Mouse (Mus musculus): ENCODE results near the gene Mettl7a2. TPM values are rescaled to one million over a fixed set of nuclear protein-coding genes. Genes with fewer than 3 reads are reported as not detected.

Gene Mettl7a2
- polyA plus RNA-seq, 1 experiment from 2014 or later = not detected

DNA sequence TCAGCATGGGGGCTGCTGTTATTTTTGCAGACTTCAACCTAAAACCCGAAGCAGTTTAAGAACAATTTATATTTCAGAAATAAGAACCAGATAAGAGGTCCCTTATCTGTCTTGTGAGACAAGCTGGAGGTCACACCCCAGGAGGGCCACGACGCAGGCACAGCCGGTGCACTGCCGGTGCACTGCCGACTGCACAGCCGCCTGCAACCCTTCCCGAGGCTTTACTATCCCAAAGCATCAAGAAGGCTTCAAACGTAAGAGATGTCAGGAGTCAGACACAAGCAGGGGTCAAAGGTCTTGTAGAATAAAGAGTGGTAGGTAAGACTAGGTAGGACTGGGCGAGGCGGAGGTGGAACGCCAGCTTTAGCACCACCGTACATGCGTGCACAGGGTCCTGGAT, 49.3 kb downstream of the Mettl7a2 start:
- ATAC-seq (ENCODE audit: insufficient read depth) (no peak), DNase-seq (no peak)
- Histone ChIP-seq H3K4me3 (ENCODE audit: low read depth, low read length) (no peak overlapping the region), H3K9ac (no peak overlapping the region), H3K4me1 (ENCODE audit: insufficient read depth) (no peaks in the 10 kb centered on the region), H3K4me2 (no peak overlapping the region), H3K27ac (ENCODE audit: low read depth) (no peak overlapping the region), H3K9me3 (ENCODE audit: low read depth, low read length) (no peaks in the 10 kb centered on the region), H3K36me3 (ENCODE audit: insufficient read depth) (peaks cover 90% of the 10 kb centered on the region), H3K27me3 (ENCODE audit: insufficient read depth, low read length) (no peaks in the 10 kb centered on the region)
- no peak for TF ChIP-seq CTCF (IDR thresholded peaks at IDR 0.05; ENCODE audit: low read depth)
- WGBS = 76% methylated on average over 14 of the region's 14 CpGs

DNA sequence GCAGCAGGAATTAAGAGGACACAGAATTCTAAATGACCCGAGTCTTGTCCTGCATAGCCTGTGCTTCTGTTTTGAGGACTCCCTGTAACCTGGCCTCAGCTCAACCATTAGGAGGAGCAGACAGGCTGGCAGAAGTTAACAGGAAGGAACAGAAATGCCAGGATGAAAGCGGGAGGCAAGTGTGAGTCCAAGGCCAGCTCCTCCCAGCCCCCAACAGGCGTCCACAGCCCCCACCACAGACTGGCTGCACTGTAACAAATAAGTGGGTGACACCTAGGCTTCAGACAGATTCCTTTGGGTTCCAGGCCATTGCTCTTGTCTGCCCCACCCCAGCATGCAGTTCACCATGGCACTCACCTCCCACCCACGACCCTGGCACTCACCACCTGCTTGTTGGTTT, 49.8 kb downstream of the Mettl7a2 start:
- peaks cover 90% of the 10 kb centered on the region for H3K36me3 ChIP-seq (ENCODE audit: insufficient read depth)
- no peaks in the 10 kb centered on the region for H3K27me3 ChIP-seq (ENCODE audit: insufficient read depth, low read length)
- no peak for TF ChIP-seq CTCF (IDR thresholded peaks at IDR 0.05; ENCODE audit: low read depth)
- no peak overlapping the region for H3K9ac ChIP-seq
- no peaks in the 10 kb centered on the region for H3K9me3 ChIP-seq (ENCODE audit: low read depth, low read length)
- no peak overlapping the region for H3K4me3 ChIP-seq (ENCODE audit: low read depth, low read length)
- H3K27ac ChIP-seq (ENCODE audit: low read depth) = no peak overlapping the region
- no peak overlapping the region for H3K4me2 ChIP-seq
- no peak for DNase-seq
- ATAC-seq (ENCODE audit: insufficient read depth) = no peak
- WGBS = 83% methylated on average over 4 of the region's 4 CpGs
- no peaks in the 10 kb centered on the region for H3K4me1 ChIP-seq (ENCODE audit: insufficient read depth)

DNA sequence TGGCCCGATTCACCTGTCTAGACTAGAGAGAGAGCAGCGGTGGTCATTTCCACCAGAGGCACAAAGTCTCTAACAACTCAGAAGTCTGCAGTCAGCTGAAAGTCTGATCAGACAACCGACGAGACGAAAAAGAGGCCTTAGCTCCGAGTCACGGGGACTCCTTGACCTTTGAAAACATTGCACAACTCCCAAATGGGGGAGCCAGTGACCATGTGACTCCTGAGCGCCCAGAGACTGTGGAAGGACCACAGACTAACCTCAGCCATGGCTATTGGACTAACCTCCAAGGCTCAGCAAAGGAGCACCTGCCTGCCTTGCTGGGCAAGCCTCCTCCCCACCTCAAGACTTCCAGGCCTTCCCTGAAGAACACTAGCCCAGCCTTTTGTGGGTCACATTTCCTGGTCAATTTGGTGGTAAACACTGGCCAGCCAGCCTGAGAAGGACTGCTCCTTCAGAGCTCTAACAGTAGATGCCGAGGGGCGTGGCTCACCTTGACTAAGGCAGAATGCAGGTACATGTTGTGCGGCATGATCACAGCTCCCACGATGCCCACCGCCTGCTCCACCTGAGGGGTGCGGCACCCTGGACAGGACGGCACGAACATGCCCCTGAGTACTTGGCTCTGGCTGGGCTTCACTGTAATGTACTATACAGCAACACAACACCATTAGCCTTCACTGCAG, 50.5 kb downstream of the Mettl7a2 start:
- no peaks in the 10 kb centered on the region for H3K4me1 ChIP-seq (ENCODE audit: insufficient read depth)
- H3K9ac ChIP-seq = no peak overlapping the region
- H3K36me3 ChIP-seq (ENCODE audit: insufficient read depth) = peaks cover 90% of the 10 kb centered on the region
- H3K4me2 ChIP-seq = no peak overlapping the region
- 88% methylated on average over 16 of the region's 16 CpGs for WGBS
- H3K9me3 ChIP-seq (ENCODE audit: low read depth, low read length) = no peaks in the 10 kb centered on the region
- no peak overlapping the region for H3K4me3 ChIP-seq (ENCODE audit: low read depth, low read length)
- ATAC-seq (ENCODE audit: insufficient read depth) (no peak), DNase-seq (no peak)
- H3K27me3 ChIP-seq (ENCODE audit: insufficient read depth, low read length) = no peaks in the 10 kb centered on the region
- H3K27ac ChIP-seq (ENCODE audit: low read depth) = no peak overlapping the region
- no peak for TF ChIP-seq CTCF (IDR thresholded peaks at IDR 0.05; ENCODE audit: low read depth)

DNA sequence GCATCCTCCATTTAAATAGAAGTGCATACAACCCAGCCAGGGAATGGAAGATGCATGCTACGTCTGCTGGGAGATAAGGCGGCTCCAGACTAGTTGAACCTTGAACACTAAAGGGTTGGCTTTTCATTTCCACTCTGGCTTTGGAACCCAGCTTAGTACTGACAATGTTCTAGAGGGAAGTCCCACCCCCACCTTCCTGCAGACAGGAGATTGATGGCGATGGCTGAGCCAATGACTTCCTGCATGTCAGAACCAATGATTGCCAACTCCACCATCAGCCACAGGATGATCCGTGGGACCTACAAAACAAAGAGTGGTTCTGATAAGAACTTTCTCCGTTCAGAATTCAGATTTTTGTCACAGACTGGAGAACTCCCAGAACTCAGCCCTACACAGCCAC, 53.1 kb downstream of the Mettl7a2 start:
- 71% methylated on average over 5 of the region's 5 CpGs for WGBS
- no peak for ATAC-seq (ENCODE audit: insufficient read depth)

DNA sequence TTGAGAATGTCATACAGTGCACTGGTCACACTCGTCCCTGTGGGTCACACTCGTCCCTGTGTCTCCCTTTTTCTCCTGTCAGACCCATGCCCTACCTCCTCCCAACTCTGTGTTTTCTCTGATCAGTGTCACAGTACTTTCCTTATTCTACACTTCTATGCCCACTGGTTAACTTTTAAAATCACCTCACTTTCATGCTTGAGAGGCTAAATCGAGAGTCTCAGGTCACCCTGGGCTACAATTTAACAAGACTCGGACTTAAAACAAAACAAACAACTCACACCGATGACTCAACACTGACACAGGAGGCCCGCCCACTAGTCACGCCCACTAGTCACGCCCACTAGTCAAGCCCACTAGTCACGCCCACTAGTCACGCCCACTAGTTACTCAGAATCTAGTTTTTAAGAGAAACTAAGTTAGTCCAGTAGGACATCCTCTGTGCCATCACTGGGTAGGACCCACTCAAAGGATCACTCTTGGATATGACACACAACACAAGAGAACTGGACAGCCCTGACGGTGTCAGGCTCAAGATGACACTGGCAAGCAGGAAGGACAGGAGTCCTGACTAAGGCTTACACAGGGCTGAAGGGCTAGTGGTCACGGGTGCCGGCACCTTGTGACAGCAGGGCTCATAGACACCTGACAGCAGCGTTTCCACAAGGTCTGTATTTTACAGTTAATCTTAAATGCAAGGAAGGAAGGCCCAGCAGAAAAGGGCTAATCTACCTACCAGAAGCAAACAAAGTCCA, 58.1 kb downstream of the Mettl7a2 start:
- ATAC-seq (ENCODE audit: insufficient read depth) (no peak), DNase-seq (peak; percentile 56)
- Histone ChIP-seq H3K36me3 (ENCODE audit: insufficient read depth) (peaks cover 37% of the 10 kb centered on the region), H3K4me2 (no peak overlapping the region), H3K4me3 (ENCODE audit: low read depth, low read length) (no peak overlapping the region), H3K4me1 (ENCODE audit: insufficient read depth) (no peaks in the 10 kb centered on the region), H3K27ac (ENCODE audit: low read depth) (no peak overlapping the region; the same call in 1 of the 2 replicates), H3K27me3 (ENCODE audit: insufficient read depth, low read length) (no peaks in the 10 kb centered on the region), H3K9ac (no peak overlapping the region; the same call in 1 of the 2 replicates), H3K9me3 (ENCODE audit: low read depth, low read length) (no peaks in the 10 kb centered on the region)
- no peak for TF ChIP-seq CTCF (IDR thresholded peaks at IDR 0.05; ENCODE audit: low read depth)
- WGBS = 53% methylated on average over 14 of the region's 14 CpGs

More for the DNA sequence above, 53.1 kb downstream of the Mettl7a2 start:
- H3K9me3 ChIP-seq (ENCODE audit: low read depth, low read length) = no peaks in the 10 kb centered on the region
- peaks cover 82% of the 10 kb centered on the region for H3K36me3 ChIP-seq (ENCODE audit: insufficient read depth)
- no peak overlapping the region for H3K9ac ChIP-seq
- no peak for TF ChIP-seq CTCF (IDR thresholded peaks at IDR 0.05; ENCODE audit: low read depth)
- DNase-seq = no peak
- no peak overlapping the region for H3K4me2 ChIP-seq
- H3K4me1 ChIP-seq (ENCODE audit: insufficient read depth) = no peaks in the 10 kb centered on the region
- H3K4me3 ChIP-seq (ENCODE audit: low read depth, low read length) = no peak overlapping the region
- no peak overlapping the region; the same call in 1 of the 2 replicates for H3K27ac ChIP-seq (ENCODE audit: low read depth)
- H3K27me3 ChIP-seq (ENCODE audit: insufficient read depth, low read length) = no peaks in the 10 kb centered on the region

Other genes starting within 250 kb of the Mettl7a2 start
- gene Atf1, start 125.4 kb upstream of the Mettl7a2 start, polyA plus RNA-seq (2014; fragmentation: Nextera tagmentation; extraction: Ambion mirVana) = 52.9 and 56.9 TPM in 2 replicates
- gene Tmprss12, start 72.4 kb upstream of the Mettl7a2 start, polyA plus RNA-seq (2014; fragmentation: Nextera tagmentation; extraction: Ambion mirVana) = not detected in 2 replicates
- gene Mettl7a1, start 49.1 kb upstream of the Mettl7a2 start, polyA plus RNA-seq (2014; fragmentation: Nextera tagmentation; extraction: Ambion mirVana) = 2.7 and 2.9 TPM in 2 replicates
- gene Mettl7a3, start 18.3 kb upstream of the Mettl7a2 start, polyA plus RNA-seq (2014; fragmentation: Nextera tagmentation; extraction: Ambion mirVana) = 0.22 TPM in 1 of 2 replicates, not detected in the other
- not detected in 2 replicates for gene Methig1, start 51 bp upstream of the Mettl7a2 start, polyA plus RNA-seq (2014; fragmentation: Nextera tagmentation; extraction: Ambion mirVana)
- gene Higd1c, start 11.3 kb downstream of the Mettl7a2 start, polyA plus RNA-seq (2014; fragmentation: Nextera tagmentation; extraction: Ambion mirVana) = 0.38 TPM in 1 of 2 replicates, not detected in the other
- gene Gm5475, start 68.9 kb downstream of the Mettl7a2 start, polyA plus RNA-seq (2014; fragmentation: Nextera tagmentation; extraction: Ambion mirVana) = not detected in 2 replicates
- gene Slc11a2, start 71.9 kb downstream of the Mettl7a2 start, polyA plus RNA-seq (2014; fragmentation: Nextera tagmentation; extraction: Ambion mirVana) = 17.8 and 21.6 TPM in 2 replicates
- gene Letmd1, start 115.8 kb downstream of the Mettl7a2 start, polyA plus RNA-seq (2014; fragmentation: Nextera tagmentation; extraction: Ambion mirVana) = 20.6 and 22.9 TPM in 2 replicates
- 15.7 and 18.0 TPM in 2 replicates for gene Csrnp2, start 142.3 kb downstream of the Mettl7a2 start, polyA plus RNA-seq (2014; fragmentation: Nextera tagmentation; extraction: Ambion mirVana)
- 23.0 and 25.5 TPM in 2 replicates for gene Tfcp2, start 198.8 kb downstream of the Mettl7a2 start, polyA plus RNA-seq (2014; fragmentation: Nextera tagmentation; extraction: Ambion mirVana)
- 6.5 and 7.6 TPM in 2 replicates for gene Pou6f1, start 246.8 kb downstream of the Mettl7a2 start, polyA plus RNA-seq (2014; fragmentation: Nextera tagmentation; extraction: Ambion mirVana)

All from lung, embryonic 14.5 days (tissue).